Mouse (Mus musculus): ENCODE data around the gene Vmn1r1.

Vmn1r1 gene

GRCm38 (mm10) chr1:182137204-182138125, 26.8 kb downstream of the Vmn1r1 start:
- peak; percentile 66 for DNase-seq (ENCODE audit: low read depth, low spot score)

- DNase-seq (ENCODE audit: low read depth, low spot score), result no peak
Measured at GRCm38 (mm10) chr1:182130830-182131229, 33.5 kb downstream of the Vmn1r1 start.

GRCm38 (mm10) chr1:182124924-182125368, 39.3 kb downstream of the Vmn1r1 start:
- peak; percentile 83 for DNase-seq (ENCODE audit: low read depth, low spot score)

GRCm38 (mm10) chr1:182124506-182124905, 39.8 kb downstream of the Vmn1r1 start, which contains the start of gene Srp9:
Gene Srp9, plus strand, starts transcription at chr1:182124737.
- DNase-seq (ENCODE audit: low read depth, low spot score), result peak; percentile 98

- DNase-seq (ENCODE audit: low read depth, low spot score), result no peak
Measured at GRCm38 (mm10) chr1:182122413-182122812, 41.9 kb downstream of the Vmn1r1 start.

GRCm38 (mm10) chr1:182115651-182116408, 48.5 kb downstream of the Vmn1r1 start:
- no peak for DNase-seq (ENCODE audit: low read depth, low spot score)

- DNase-seq (ENCODE audit: low read depth, low spot score), result no peak
Measured at GRCm38 (mm10) chr1:182115197-182115596, 49.1 kb downstream of the Vmn1r1 start.

- DNase-seq (ENCODE audit: low read depth, low spot score), result peak; percentile 66
Measured at GRCm38 (mm10) chr1:182113587-182114500, 50.4 kb downstream of the Vmn1r1 start.

- no peak for DNase-seq (ENCODE audit: low read depth, low spot score)
Measured at GRCm38 (mm10) chr1:182113131-182113530, 51.2 kb downstream of the Vmn1r1 start.

- DNase-seq (ENCODE audit: low read depth, low spot score), result no peak
Measured at GRCm38 (mm10) chr1:182112385-182112784, 51.9 kb downstream of the Vmn1r1 start.

- DNase-seq (ENCODE audit: low read depth, low spot score), result no peak
Measured at GRCm38 (mm10) chr1:182111386-182112317, 52.6 kb downstream of the Vmn1r1 start.

- no peak for DNase-seq (ENCODE audit: low read depth, low spot score)
Measured at GRCm38 (mm10) chr1:182110708-182111385, 53.4 kb downstream of the Vmn1r1 start.

- DNase-seq (ENCODE audit: low read depth, low spot score), result no peak
Measured at GRCm38 (mm10) chr1:182110185-182110584, 54.1 kb downstream of the Vmn1r1 start.

GRCm38 (mm10) chr1:182108397-182109099, 55.7 kb downstream of the Vmn1r1 start:
- DNase-seq (ENCODE audit: low read depth, low spot score), result no peak

GRCm38 (mm10) chr1:182107251-182107650, 57.0 kb downstream of the Vmn1r1 start:
- no peak for DNase-seq (ENCODE audit: low read depth, low spot score)

GRCm38 (mm10) chr1:182105023-182105422, 59.3 kb downstream of the Vmn1r1 start:
- DNase-seq (ENCODE audit: low read depth, low spot score), result no peak

All from mesoderm, embryonic 11.5 days (tissue).